Mouse (Mus musculus) c-Kit-positive CD71-positive TER-119-positive erythroid progenitor cells, embryonic 14.5 days (primary cell): ENCODE measurements around the gene Icam4.

Source experiments
- DNase-seq: peaks from one replicate; pipeline ENCODE4 v3.0.0-alpha.2; 2013; ENCODE audit warnings: low spot score

Gene Icam4

GRCm38 (mm10) chr9:21011846-21012312, 17.3 kb upstream of the Icam4 start:
- no peak for DNase-seq

GRCm38 (mm10) chr9:21012368-21012767, 16.8 kb upstream of the Icam4 start:
- DNase-seq: no peak

GRCm38 (mm10) chr9:21014691-21015570, 14.2 kb upstream of the Icam4 start:
- DNase-seq: no peak

- DNase-seq: no peak
Measured at GRCm38 (mm10) chr9:21015571-21016130, 13.5 kb upstream of the Icam4 start, which contains the start of gene Icam1. Gene Icam1 (plus strand): TSS chr9:21015985.

- DNase-seq: no peak
Measured at GRCm38 (mm10) chr9:21016331-21017176, 12.6 kb upstream of the Icam4 start.

GRCm38 (mm10) chr9:21017177-21017575, 12.0 kb upstream of the Icam4 start:
- DNase-seq: no peak

GRCm38 (mm10) chr9:21018600-21018999, 10.6 kb upstream of the Icam4 start:
- no peak for DNase-seq

- DNase-seq: no peak
Measured at GRCm38 (mm10) chr9:21021363-21021762, 7.8 kb upstream of the Icam4 start.

GRCm38 (mm10) chr9:21022288-21022687, 6.9 kb upstream of the Icam4 start:
- no peak for DNase-seq

GRCm38 (mm10) chr9:21022726-21023125, 6.4 kb upstream of the Icam4 start:
- no peak for DNase-seq

- no peak for DNase-seq
Measured at GRCm38 (mm10) chr9:21025258-21025810, 3.8 kb upstream of the Icam4 start.

GRCm38 (mm10) chr9:21026849-21027248, 2.3 kb upstream of the Icam4 start:
- DNase-seq: no peak

GRCm38 (mm10) chr9:21027774-21028290, 1.3 kb upstream of the Icam4 start:
- no peak for DNase-seq

GRCm38 (mm10) chr9:21028560-21029110, 538 bp upstream of the Icam4 start:
- no peak for DNase-seq

- DNase-seq: no peak
Measured at GRCm38 (mm10) chr9:21030055-21030600, 955 bp downstream of the Icam4 start.

GRCm38 (mm10) chr9:21030781-21031250, 1.6 kb downstream of the Icam4 start:
- peak; percentile 97 for DNase-seq

GRCm38 (mm10) chr9:21031251-21031895, 2.2 kb downstream of the Icam4 start:
- peak; percentile 53 for DNase-seq

- no peak for DNase-seq
Measured at GRCm38 (mm10) chr9:21031896-21032351, 2.8 kb downstream of the Icam4 start, which contains the start of gene Icam5. Gene Icam5 (plus strand): TSS chr9:21032073.

GRCm38 (mm10) chr9:21032491-21032890, 3.3 kb downstream of the Icam4 start:
- no peak for DNase-seq

GRCm38 (mm10) chr9:21033136-21033535, 4.0 kb downstream of the Icam4 start:
- DNase-seq: peak; percentile 90
